Mouse (Mus musculus) adrenal gland, postnatal 4 days (tissue): ENCODE data around the gene Vmn2r89. TPM values are rescaled to one million over a fixed set of nuclear protein-coding genes. Genes with fewer than 3 reads are reported as not detected.

Experiments used
- total RNA-seq, 2 experiments: library from RNA; stranded (reverse); gene quantifications; 2 replicates each; pipeline ENCODE4 v1.2.3; 2021

The Vmn2r89 gene
- total RNA-seq, 2 experiments from 2014 or later, result not detected

Other genes with a start within 250 kb of the Vmn2r89 start
- gene Ear14, start 248.5 kb upstream of the Vmn2r89 start, total RNA-seq, result not detected
- gene Rnase2a, start 195.7 kb upstream of the Vmn2r89 start, total RNA-seq, result not detected
- not detected for gene Gm7247, start 90.1 kb upstream of the Vmn2r89 start, total RNA-seq
- gene Vmn2r88, start 41.0 kb upstream of the Vmn2r89 start, total RNA-seq, result not detected
- gene Gm5622, start 100.9 kb downstream of the Vmn2r89 start, total RNA-seq, result not detected
- gene Gm17175, start 122.2 kb downstream of the Vmn2r89 start, total RNA-seq, result not detected
- gene Gm17174, start 140.3 kb downstream of the Vmn2r89 start, total RNA-seq, result not detected
- gene Gm17078, start 159.5 kb downstream of the Vmn2r89 start, total RNA-seq, result not detected
- not detected for gene Gm4181, start 183.8 kb downstream of the Vmn2r89 start, total RNA-seq
- not detected for gene Gm17079, start 243.6 kb downstream of the Vmn2r89 start, total RNA-seq